Mouse (Mus musculus) heart, adult 8-10 months (tissue): ENCODE results near the gene Dph1. TPM values are rescaled to one million over a fixed set of nuclear protein-coding genes. Genes with fewer than 3 reads are reported as not detected.

Experiments used
- DNase-seq: peaks from one replicate; pipeline ENCODE4 v3.0.0; 2022; ENCODE audit warnings: low spot score
- total RNA-seq, 4 experiments: library from RNA; stranded (reverse); gene quantifications; 2 replicates each; pipeline ENCODE4 v1.2.4; 2022

The Dph1 gene
- total RNA-seq, 4 experiments from 2014 or later: 8.1 to 11.2 (median 9.7) TPM

DNA sequence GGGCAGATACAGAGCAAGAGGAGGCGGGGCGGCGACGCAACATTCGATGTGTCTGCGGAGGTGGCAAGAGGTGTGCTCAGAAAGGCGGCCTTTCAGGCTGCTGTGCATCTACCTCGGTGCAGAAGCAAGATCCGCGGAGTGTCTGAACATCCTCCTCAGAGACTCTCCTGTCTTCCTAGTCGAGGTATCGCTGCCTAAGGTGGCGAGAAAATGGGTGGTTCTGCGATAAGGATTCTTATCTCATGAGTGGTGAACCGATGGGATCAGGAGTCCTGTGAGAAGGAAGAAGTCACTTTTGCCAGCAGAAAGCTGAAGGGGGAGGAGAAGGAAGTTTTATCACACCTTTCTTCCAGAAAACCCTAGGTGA lies 17.3 kb downstream of the Dph1 start:
- no peak for DNase-seq

DNA sequence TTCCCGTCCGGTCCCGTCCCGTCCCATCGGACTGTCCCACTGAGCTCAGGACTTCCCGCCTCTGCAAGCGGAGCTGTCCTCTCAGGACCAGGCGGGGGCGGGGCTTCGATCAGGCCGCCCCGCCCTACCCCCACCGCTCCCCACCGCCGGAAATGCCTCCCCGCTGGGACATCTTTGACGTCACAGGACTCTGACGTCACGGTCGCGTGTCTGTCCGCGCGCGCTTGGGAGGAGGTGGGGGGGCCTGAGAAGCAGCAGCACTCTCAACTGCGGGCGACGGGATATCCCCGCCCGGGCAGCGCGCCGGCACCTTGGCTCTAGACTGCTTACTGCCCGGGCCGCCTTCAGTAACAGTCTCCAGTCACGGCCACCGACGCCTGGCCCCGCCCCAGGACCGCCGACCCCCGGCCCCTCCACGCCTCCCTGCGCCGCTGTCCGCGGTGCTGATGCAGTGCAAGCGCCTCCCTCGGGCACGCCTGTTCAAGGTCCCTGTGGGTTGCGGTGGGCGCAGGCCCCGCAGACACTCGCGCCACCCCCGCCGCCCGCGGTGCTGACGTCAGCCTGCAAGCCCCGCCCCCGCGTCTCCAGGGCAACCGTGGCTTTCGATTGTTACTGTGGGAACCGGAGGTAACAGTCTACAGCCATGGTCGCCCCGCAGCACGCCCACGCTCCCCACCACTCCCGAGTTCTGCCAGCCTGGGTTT lies 17.8 kb downstream of the Dph1 start:
- no peak for DNase-seq

DNA sequence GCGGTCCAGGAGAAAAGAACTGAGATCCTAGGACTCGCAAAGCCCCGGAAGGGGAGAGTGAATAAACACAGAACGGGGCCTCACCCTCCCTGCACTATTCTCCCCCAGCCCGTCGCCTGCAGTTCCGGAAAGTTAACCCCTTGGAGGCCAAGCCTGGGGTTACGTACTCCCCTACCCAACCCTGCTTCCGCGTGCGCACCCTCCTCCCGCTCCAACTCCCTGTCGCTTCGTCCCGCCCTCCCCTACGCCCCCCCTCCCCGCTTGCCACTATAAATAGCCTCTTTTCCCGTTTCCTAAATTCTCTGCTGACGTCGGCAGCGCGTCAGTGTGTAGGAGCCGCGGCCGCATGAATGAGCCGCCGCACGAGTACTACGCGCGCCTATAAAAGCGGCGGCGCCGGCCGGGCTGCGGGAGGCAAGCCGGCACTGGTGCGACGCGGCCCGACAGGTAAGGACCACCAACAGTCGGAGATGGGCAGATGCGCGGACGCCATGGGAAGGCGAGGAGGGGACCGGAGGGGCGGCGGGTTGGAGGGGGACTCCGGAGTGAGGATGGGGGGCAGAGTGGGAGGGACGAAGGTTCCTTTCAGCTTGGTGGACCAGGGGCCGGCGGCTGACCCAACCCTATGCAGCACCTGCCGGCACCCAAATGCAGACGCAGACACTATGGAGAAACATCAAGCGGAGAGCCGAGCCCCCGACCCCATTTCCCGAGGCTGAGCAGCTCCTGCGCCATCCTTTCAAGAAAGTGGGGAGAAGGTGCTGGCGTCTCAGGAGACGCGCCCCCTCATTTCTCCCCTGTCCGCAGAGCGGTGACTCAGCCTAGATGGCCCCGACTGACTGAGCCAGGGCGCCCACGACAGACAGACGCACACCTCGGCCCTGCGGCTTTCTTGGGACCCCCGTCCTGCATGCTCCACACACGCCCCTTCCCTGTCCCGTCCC lies 18.6 kb downstream of the Dph1 start:
- DNase-seq: no peak

DNA sequence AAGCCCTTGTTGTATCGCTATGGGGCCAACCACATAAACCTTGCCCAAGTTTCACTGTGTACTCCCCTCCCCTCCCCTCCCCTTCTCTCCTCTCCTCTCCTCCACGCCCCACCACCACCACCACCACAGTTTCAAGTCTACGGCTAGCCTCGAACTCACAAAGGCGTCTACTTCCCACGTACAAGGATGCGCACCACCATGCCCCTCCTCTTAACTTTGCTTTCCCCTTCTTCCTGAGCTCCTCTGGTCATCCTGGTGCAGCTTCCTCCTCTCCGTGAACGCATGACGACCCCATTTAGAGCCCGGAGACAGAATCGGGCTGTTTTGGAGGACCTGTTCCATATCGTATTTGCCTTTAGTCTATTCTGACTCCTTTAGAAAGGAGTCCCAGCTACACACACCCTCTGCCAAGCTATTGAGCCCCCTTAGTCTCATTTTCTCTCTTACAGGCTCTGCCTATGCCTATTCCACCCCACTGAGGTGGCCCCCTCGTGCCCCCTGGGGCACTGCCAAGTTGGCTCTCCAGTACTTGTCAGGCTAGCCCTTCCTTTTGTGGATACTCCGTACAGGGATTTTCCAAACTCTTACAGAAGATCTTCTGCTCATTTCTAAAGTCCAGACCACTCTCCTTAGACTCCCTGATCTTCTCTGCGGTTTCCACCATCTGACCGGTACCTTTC lies 19.7 kb downstream of the Dph1 start:
- no peak for DNase-seq

DNA sequence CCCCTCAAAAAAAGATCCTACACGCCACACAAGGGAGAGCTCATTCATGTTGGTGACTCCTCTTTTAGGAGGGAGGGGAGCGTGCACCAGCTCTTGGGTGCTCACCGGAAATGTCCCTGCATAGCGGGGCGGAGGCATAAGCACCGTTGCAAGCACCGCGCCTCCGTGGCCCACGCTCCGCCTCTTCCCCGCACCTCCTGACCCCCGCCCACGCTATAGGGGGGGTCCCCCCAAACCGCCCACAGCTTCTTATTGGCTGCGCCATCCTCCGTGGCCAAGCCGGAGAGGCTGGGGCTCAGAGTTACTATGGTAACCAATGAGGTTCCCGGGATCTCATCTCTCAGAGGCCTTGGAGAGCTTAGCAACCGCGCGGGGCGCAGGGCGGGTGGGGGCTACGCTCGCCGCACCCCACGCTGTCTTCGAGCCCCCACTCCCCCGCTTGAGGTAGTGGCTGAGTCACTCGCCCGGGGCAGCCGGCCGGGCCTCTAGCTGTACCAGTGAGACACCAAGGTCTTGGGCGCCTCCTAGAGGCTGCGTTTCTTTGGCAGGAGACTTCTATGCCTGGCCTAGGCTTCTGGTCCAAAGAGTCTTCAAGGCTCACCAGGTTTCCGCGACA lies 20.8 kb downstream of the Dph1 start:
- DNase-seq: peak; percentile 94

DNA sequence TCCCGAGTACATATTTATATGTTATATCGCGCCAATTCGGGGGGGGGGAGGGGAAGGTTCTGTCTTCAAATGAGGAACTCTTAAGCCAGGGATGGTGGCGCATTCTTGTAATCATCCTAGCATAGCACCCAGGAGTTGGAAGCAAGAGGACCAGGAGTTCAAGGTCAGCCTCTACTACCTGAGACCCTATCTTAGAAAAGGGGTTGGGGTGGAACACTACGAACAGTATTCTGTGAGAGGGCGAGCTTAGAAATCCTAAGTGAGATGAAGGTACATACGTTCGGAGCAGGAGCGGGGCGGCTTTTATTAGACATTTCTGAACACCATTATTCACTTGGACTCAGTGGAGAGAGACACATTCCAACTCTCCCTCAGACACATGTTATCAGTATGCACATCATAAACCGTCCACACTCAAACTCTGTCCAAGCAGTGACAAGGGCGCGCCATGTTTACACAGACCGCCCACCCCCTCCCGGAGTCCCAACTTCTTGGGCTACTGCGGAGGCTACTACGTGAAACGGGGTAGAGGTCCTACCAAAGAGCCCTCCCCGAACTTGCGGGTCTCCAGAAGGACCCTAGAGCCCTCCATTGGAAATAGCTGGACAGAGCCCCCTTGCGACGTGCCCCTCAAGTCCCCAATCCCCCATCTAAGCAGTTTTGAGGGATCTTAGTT lies 21.5 kb downstream of the Dph1 start, which contains the start of gene Hic1:
Gene Hic1, minus strand, starts transcription at position 115 of the 676 bp plus-strand sequence.
- DNase-seq: no peak

DNA sequence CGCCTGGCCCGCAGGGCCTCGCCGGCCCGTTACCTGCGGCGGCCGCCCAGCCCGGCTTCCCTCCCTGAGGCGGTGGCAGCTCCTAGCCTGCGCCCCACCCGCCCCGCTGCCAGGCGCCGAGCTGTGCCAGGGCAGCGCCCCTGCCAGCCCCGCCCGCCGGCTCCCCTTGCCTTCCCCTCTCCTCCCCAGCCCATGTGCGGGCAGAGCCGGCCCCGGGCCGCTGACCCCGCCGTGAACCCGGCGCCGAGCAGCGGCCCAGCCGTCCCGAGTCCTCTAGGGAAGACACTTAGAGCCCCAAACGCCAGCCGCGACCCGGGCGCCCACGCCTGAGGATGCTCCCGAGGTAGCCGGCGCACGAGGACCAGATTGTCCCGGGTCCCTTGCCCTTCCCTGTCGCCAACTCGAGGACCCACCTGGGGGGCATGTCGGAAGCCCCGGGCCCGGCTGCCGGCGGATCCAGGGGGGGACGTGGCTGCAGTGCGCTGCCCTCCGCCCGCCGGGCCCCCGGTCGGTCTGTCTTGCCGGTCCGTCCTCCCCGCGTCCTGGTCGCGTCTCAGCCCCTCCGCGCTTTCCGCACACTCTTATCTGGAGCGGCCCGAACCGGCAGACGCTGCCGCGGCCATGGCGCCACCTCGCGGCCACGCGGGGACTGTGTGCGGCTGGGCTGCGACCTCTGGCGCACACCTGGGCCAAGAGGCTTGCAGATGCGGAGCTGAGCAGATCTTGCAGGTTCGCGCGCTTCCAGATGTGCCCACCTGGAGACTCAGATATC lies 22.3 kb downstream of the Dph1 start:
- DNase-seq: peak; percentile 89

DNA sequence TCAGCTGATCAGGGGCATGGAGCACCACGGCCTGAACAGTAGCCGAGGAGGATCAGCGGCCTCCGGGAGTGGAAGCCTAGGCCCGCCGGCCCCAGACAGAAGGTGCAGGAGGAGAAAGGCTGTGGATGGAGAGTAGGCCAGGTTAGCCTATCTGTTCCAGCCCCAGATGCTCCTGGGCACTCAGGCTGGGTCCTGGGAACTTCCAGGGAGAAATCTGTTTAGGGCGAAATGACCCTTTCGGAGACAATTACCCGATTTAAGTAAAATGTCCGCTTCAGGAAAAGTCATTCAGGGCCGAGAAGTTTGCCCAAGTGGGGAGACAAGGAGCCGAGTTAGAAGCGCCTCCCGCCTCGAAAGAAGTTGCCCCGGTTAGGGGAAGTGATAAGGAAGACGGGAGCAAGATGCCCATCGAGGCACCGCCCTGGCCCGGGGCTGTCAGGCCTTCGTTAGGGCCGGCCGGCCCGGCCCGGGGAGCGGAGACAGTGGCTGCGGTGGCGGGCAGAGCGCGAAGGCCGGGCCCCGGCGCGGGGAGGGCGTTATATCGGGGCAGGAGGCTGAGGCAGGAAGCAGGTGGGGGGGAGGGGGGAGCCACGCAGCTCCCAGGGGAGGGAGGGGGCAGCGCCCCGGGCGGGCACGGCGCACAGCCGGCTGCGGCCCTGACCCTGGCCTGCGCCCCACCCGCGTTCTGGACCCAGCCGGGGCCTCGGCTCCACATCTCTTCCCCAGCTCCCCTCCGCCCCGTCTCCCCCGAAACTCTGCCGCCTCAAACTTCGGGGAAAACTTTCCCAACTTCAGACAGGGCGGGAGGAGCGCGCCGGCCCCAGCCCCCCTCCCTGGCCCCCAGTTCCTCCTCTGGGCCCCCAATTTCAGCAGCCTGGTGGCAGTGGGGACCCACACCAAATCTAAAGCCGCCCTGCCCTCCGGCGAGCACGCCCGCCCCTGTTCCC lies 23.1 kb downstream of the Dph1 start:
- no peak for DNase-seq

DNA sequence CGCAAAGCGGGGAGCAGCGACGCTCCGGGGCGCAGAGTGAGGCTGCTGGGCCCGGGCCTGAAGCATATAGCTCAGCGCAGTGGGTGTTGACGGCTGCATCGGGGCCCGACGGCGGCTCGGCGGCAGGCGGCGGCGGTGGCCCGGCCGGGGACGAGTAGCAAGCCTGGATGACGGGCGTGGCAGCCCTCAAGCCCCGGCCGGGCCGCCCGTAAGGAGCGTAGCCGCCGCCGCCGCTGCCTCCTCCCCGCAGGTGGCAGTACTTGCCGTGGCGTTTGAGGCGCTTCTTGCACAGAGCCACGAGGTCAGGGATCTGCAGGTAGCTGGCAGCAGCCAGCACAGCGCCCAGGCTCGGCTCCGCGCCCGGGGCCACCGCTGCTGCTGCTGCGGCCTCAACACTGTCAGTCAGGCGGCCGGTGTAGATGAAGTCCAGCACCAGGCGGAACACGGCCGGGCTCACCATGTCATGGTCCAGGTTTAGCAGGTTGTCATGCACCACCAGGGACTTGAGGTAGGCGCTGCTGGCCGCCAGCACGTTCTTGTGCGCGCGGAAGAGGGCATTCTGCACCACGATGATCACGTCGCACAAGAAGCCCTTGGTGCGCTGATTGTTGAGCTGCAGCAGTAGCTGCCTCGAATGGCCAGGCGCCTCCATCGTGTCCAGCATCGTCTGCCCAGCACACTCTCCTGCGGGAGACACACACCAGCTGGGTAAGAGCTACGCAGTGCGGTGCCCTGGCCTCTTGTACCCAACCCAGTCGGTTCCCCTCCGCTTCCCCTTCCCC lies 24.0 kb downstream of the Dph1 start:
- DNase-seq: no peak

DNA sequence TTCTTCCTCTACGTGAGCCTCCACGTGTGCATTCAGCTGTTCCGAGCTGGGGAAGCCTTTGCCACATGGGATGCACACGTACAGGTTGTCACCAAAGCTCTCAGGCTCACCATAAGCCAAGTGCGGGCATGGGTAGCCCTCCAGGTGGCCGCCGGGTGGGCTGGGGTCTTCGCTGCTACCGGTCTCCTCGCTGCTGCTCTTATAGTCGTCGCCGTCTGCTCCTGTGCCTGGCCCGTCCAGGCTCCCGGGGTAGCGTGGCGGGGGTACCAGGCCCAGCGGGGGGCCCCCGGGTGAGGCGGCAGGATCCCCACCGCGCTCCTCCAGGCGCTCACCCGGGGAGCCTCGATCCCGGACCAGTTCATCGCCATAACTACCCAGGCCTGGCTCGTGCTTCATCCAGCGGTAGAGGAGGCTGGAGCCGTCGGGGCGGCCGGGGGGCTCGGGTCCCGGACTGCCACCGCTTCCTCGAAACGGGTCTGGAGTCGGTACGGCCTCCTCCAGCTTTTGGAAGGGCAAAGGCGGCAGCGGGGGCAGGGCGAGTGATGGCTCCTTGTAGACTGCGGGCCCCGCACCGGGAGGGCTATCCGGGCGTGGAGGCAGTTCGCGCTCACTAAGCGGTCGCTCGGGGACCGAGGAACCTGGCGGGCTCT lies 24.7 kb downstream of the Dph1 start:
- DNase-seq: no peak

DNA sequence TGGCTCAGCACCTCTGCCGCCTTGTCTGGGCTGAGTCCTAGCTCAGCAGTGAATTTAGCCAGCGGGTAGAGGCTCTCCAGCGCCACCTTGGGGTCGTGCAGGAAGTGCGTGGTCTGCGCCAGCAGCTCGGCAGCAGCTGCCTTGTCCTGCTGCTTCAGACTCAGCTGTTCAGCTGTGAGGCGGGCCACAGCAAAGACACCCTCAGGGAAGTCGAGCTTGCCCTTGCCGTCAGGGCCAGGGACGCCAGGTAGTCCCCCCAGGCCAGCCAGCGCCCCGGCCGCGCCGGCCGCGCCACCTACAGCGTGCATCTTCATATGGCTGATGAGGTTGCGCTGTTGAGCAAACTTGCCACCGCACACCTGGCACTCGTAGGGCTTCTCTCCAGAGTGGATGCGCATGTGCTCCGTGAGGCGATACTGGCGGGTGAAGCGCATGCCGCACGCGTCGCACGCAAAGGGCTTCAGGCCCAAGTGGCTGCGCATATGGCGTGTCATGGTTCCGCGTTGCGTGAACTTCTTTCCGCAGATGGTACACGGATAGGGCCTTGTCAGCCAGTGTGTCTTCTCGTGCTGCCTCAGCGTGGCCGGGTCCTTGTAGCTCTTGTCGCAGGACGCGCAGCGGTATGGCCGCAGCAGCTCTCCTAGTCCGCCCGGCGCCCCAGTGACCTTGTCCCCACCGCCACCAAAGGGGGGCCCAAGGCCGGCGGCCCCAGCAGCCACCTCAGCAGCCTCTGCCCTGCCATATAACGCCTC lies 25.4 kb downstream of the Dph1 start:
- peak; percentile 89 for DNase-seq

DNA sequence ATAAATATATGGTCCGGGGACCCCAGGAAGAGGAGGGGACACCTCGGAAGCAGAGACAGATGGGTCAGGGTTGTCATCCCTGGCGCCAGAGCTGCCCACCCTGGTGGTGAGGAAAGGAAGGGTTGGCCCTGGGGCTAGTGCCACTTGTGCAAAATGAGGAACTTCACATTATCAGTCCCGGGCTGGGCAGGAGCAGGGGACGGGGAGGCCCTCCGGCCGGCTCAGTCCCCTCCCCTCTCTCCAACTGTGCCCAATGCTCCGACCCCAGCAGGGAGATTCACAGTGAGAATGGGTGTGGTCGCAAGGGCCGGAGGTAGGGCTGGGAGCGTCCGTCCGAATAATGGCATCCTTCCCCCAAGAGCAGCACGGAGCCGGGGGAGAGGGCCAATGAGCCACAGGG lies 26.3 kb downstream of the Dph1 start:
- peak; percentile 16 for DNase-seq

DNA sequence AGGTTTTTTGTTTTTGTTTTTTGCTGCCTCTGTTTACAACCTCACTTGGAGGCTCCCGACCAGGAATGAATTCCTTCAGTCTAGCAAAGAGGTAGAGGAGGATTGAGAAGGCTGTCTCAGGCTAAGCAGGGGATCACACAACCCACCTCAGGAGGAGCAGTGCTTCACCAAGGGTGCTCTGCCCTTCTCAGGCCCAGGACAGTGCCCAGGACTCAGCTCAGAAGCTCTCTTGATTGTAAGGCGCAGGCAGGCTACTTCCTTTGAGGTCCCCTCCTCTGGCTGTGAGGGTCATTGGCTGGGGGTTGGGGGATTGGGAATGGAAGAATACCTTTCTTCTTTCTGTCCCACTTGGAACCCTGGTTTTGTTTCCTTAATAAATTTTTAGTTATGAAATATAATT lies 27.0 kb downstream of the Dph1 start:
- no peak for DNase-seq

DNA sequence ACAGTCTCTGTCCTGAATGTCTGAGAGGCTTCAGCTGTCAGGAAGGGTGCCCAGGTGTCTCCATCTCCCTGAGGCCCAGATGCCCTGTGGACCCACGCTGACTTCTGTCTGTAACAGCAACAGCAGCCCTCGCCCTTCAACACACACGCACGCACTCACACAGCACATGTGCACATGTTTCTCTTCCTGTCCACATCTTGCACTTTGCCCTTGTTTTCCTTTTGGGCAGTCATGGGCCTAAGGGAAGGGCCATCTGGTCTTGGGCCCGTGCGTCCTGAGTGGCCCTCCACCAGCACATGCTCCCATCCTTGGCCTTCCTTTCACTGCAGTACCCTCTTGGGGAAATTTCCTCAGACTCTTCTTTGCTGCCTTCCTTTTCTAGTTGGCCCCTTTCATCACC lies 27.7 kb downstream of the Dph1 start:
- DNase-seq: peak; percentile 14

DNA sequence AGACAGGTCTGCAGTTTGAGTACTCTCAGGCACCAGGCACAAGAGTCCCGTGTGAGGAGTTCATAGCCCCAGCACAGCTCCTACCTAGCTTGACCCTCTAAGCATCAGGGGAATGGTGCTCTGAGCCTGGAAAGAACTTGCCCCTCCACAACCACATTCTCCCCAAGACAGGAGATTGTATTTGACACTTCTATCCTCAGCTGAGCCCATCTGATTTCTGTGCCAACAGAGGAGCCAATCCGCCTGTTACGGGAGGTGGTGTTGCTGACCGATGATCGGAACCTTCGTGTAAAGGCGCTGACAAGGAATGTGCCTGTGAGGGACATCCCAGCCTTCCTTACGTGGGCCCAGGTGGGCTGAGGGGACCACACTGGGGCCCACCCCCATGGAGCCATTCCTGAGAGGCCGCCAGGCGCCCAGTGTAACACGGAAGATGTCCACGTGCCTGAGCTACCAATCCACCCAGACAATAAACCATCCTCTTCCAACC lies 28.4 kb downstream of the Dph1 start:
- DNase-seq: no peak

DNA sequence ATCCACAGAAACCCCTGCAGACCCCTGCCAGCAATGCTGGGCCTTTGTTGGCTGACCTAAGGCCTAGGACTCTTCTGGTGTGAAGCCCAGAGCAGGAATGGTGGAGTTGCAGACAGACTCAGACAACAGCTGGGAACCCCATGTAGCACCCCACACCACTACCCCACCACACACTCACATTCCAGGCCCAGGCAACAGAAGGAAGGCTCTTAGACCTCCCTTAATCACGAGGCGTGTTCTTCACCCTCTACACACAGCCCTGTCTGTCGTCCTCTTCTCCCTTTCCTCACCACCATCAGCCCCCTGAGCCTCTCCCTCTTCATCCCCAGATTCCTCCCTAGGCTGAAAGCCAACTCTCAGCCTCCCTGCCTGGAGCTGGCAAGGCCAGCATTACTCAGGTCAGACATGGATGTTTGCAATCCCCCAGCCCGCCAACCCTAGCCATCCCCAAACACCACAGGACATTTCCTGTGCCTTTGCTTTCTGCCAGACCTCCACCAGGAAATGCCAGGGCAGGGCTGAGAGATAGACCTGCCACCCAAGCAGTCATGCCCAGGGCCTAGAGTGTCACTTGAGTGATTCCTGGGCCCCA lies 29.5 kb downstream of the Dph1 start:
- DNase-seq: peak; percentile 16

DNA sequence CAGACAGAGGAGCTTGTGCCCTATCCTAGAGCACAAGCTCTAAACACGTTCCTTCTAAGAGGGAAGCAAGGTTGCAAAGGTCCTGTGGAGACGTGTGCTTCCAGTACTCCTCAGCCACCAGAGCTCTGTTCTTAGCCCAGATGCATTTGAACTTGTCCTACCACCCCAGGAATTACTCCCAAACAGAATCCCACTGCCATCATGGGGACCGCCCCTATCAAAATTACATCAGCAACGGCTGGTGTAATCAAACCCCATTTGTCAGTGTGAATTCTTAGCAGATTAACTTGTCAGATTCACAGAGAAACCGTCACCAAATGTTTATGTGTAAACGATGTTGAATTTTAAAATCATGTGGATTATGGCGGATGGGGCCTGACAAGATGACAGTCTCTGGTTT lies 30.1 kb downstream of the Dph1 start:
- DNase-seq: no peak
